Mouse (Mus musculus) intestine, embryonic 16.5 days (tissue): ENCODE results near the gene Ripor2. TPM values are rescaled to one million over a fixed set of nuclear protein-coding genes. Genes with fewer than 3 reads are reported as not detected.

Experiments
- ATAC-seq: fragments of 200-750 bp; cut with Nextera tagmentation; 2 replicates; pipeline ENCODE4 v1.8.0; 2017; ENCODE audit warnings: moderate TSS enrichment, moderate library complexity
- H3K27ac ChIP-seq: fragments of 300-500 bp; sonication (generic); 2 replicates; pipeline ENCODE4 v1.5.1; 2014; ENCODE audit warnings: mild to moderate bottlenecking, low read length
- H3K27me3 ChIP-seq: fragments of 300-500 bp; sonication (generic); replicated peaks from 2 replicates; pipeline ENCODE4 v1.6.1; 2014; ENCODE audit warnings: low read length, control low read depth, mixed read lengths; ENCODE audit not compliant: control insufficient read depth, insufficient read depth
- H3K36me3 ChIP-seq: fragments of 300-500 bp; sonication (generic); 2 replicates; pipeline ENCODE4 v1.6.1; 2014; ENCODE audit warnings: low read length, control low read depth; ENCODE audit not compliant: control insufficient read depth, insufficient read depth
- H3K4me1 ChIP-seq: fragments of 300-500 bp; sonication (generic); 2 replicates; pipeline ENCODE4 v1.6.1; 2014; ENCODE audit warnings: low read length, control low read depth, mixed read lengths; ENCODE audit not compliant: control insufficient read depth, insufficient read depth
- H3K4me2 ChIP-seq: fragments of 300-500 bp; sonication (generic); 2 replicates; pipeline ENCODE4 v1.6.1; 2014; ENCODE audit warnings: low read depth, low read length, control low read depth
- H3K4me3 ChIP-seq: fragments of 300-500 bp; sonication (generic); 2 replicates; pipeline ENCODE4 v1.5.1; 2014; ENCODE audit warnings: mild to moderate bottlenecking, low read length
- H3K9ac ChIP-seq: fragments of 300-500 bp; sonication (generic); 2 replicates; pipeline ENCODE4 v1.6.1; 2014; ENCODE audit warnings: low read depth, low read length
- H3K9me3 ChIP-seq: fragments of 300-500 bp; sonication (generic); 2 replicates; pipeline ENCODE4 v1.6.1; 2016; ENCODE audit warnings: low read length, control low read depth; ENCODE audit not compliant: control insufficient read depth
- WGBS: fragments of 180-500 bp; shearing (Covaris S2); extraction: QIAGEN DNeasy Blood & Tissue Kit; methylation state at CpG from one replicate; pipeline ENCODE4 v1.1.7; 2014; 5-methylcytosine and 5-hydroxymethylcytosine counted together
- polyA plus RNA-seq: library from polyadenylated mRNA; unstranded; fragments of >200 nt; fragmentation: Nextera tagmentation; extraction: Ambion mirVana; gene quantifications from 2 replicates; pipeline ENCODE4 v1.2.1, GENCODE M21; 2015

Ripor2 gene
- polyA plus RNA-seq, 1 experiment from 2014 or later, result 1.7 TPM

DNA sequence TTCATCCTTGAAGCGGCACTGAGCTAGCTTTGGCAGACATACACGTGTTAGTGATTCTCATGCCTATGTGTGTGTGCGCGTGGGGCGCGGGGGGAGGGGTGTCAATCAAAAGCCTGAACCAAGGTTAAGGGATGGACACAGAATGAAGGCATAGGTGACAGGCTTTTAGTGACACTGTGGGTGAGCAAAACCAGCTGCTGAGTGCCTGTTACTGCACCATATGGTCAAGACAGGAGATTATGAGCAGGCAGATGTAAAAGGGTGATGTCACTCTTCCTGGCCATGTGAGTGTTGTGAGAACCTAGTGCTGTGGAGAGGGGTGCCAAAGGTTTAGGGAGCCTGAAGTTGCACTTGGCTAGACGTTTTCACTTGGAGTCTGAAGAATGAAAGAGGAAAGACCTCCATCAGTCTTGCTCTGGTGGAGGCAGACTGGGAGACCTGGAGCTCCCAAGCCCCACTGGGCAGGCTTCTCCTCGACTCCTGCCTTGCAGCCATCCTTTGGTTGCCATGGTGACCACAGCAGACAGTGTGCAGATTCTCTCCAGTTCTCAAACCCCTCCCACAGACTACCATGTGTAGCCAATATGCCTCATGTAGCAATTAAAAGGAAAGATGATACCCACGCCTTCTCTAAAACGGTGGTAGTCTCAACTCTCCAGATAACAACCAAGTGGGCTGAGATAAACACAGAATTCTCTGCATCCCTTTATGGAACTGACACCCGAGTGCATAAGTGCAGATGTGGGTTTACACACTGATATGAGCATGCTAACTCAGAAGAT lies 5.5 kb upstream of the Ripor2 start:
- no peaks in the 10 kb centered on the region for H3K9me3 ChIP-seq
- no peak overlapping the region for H3K4me3 ChIP-seq
- H3K9ac ChIP-seq, result no peak overlapping the region
- H3K4me2 ChIP-seq, result no peak overlapping the region
- no peaks in the 10 kb centered on the region for H3K27me3 ChIP-seq
- no peak overlapping the region for H3K27ac ChIP-seq
- no peaks in the 10 kb centered on the region for H3K36me3 ChIP-seq
- ATAC-seq, result peak; percentile 77
- H3K4me1 ChIP-seq, result peaks cover 7% of the 10 kb centered on the region; the same call in 1 of the 2 replicates
- WGBS, result 49% methylated on average over 11 of the region's 11 CpGs

DNA sequence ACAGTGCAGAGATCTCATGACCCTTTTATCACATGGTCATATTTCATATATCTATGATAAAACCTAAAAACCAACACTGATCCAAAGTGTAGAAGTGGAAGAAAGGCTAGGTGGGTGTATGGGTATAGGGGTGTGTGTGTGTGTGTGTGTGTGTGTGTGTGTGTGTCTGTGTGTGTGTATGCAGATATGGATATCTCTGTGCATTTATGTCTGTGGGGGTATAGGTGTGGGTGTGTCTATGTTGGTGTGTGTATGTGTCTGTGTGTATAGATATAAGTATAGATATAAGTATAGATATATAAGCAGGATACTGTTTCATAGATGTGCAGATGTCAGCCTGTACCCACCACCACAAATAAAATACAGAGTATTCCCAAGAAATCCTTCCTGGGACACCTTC lies 3.7 kb upstream of the Ripor2 start:
- Histone ChIP-seq H3K4me1 (peaks cover 7% of the 10 kb centered on the region; the same call in 1 of the 2 replicates), H3K27me3 (no peaks in the 10 kb centered on the region), H3K9me3 (no peaks in the 10 kb centered on the region), H3K4me2 (no peak overlapping the region), H3K9ac (no peak overlapping the region), H3K4me3 (no peak overlapping the region), H3K27ac (no peak overlapping the region), H3K36me3 (no peaks in the 10 kb centered on the region)
- ATAC-seq, result no peak

- no peak for ATAC-seq
- no peak overlapping the region for H3K27ac ChIP-seq
- no peak overlapping the region for H3K4me3 ChIP-seq
- H3K4me1 ChIP-seq, result peaks cover 7% of the 10 kb centered on the region; the same call in 1 of the 2 replicates
- H3K9ac ChIP-seq, result no peak overlapping the region
- H3K27me3 ChIP-seq, result no peaks in the 10 kb centered on the region
- H3K9me3 ChIP-seq, result no peaks in the 10 kb centered on the region
- H3K4me2 ChIP-seq, result no peak overlapping the region
- 83% methylated on average over 8 of the region's 8 CpGs for WGBS
- no peaks in the 10 kb centered on the region for H3K36me3 ChIP-seq
Measured at GRCm38 (mm10) chr13:24580759-24581158, 1.2 kb upstream of the Ripor2 start.

GRCm38 (mm10) chr13:24584403-24584802 lies 2.4 kb downstream of the Ripor2 start:
- 84% methylated on average over 5 of the region's 5 CpGs for whole genome bisulfite sequencing
- no peaks in the 10 kb centered on the region for H3K4me1 ChIP-seq
- no peak overlapping the region for H3K4me2 ChIP-seq
- no peak for ATAC-seq
- no peak overlapping the region for H3K4me3 ChIP-seq
- H3K9me3 ChIP-seq, result no peaks in the 10 kb centered on the region
- H3K27me3 ChIP-seq, result no peaks in the 10 kb centered on the region
- H3K9ac ChIP-seq, result no peak overlapping the region
- no peaks in the 10 kb centered on the region for H3K36me3 ChIP-seq
- H3K27ac ChIP-seq, result no peak overlapping the region

DNA sequence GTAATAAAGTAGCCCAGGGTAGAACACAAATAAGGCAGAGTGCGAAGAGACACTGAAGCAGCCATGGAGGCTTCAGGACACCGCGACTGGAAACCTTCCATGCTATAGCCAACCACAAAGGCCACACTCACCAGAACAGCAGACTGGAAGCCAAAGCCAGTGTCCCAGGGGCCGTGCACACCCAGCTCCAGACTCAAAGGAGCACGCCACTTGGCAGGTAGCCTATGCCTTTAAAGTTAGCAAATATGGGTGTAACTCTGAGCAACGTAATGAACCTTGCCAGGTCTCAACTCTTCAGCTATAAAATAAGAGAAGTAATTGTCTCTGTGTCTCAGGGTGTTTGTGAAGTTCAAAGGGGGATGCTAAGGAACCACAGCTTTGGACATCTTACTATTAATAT lies 2.9 kb downstream of the Ripor2 start:
- Histone ChIP-seq H3K27me3 (no peaks in the 10 kb centered on the region), H3K36me3 (no peaks in the 10 kb centered on the region), H3K4me3 (no peak overlapping the region), H3K9me3 (no peaks in the 10 kb centered on the region), H3K4me2 (no peak overlapping the region), H3K9ac (no peak overlapping the region), H3K4me1 (no peaks in the 10 kb centered on the region), H3K27ac (no peak overlapping the region)
- ATAC-seq, result no peak
- WGBS, result 82% methylated on average over 6 of the region's 6 CpGs

GRCm38 (mm10) chr13:24585369-24585768 lies 3.4 kb downstream of the Ripor2 start:
- Histone ChIP-seq H3K9me3 (no peaks in the 10 kb centered on the region), H3K27ac (no peak overlapping the region), H3K27me3 (no peaks in the 10 kb centered on the region), H3K4me3 (no peak overlapping the region), H3K4me2 (no peak overlapping the region), H3K9ac (no peak overlapping the region), H3K36me3 (no peaks in the 10 kb centered on the region), H3K4me1 (no peaks in the 10 kb centered on the region)
- 65% methylated on average over 9 of the region's 9 CpGs for WGBS
- ATAC-seq, result no peak

GRCm38 (mm10) chr13:24587192-24587895 lies 5.4 kb downstream of the Ripor2 start:
- WGBS, result 93% methylated on average over 12 of the region's 12 CpGs
- no peak overlapping the region for H3K4me2 ChIP-seq
- no peaks in the 10 kb centered on the region for H3K4me1 ChIP-seq
- H3K9me3 ChIP-seq, result no peaks in the 10 kb centered on the region
- H3K9ac ChIP-seq, result no peak overlapping the region
- no peak for ATAC-seq
- H3K4me3 ChIP-seq, result no peak overlapping the region
- no peak overlapping the region for H3K27ac ChIP-seq
- no peaks in the 10 kb centered on the region for H3K36me3 ChIP-seq
- no peaks in the 10 kb centered on the region for H3K27me3 ChIP-seq

DNA sequence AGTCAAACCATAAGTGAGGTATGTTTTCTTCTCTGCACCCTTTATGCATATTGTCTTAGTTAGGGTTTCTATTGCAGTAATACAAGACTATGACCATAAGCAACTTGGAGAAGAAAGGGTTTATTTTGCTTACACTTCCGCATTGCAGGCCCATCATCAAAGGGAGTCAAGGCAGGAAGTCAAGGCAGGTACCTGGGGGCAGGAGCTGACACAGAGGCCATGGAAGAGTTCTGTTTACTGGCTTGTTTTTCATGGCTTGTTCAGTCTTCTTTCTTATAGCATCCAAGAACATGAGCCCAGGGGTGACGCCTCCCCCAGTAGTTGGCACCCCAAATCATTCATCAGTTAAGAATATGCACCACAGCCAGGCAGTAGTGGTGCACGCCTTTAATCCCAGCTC lies 6.6 kb downstream of the Ripor2 start:
- Histone ChIP-seq H3K36me3 (no peaks in the 10 kb centered on the region), H3K9me3 (no peaks in the 10 kb centered on the region), H3K4me3 (no peak overlapping the region), H3K27ac (no peak overlapping the region), H3K27me3 (no peaks in the 10 kb centered on the region), H3K9ac (no peak overlapping the region), H3K4me2 (no peak overlapping the region), H3K4me1 (no peaks in the 10 kb centered on the region)
- 90% methylated on average over 3 of the region's 3 CpGs for WGBS
- no peak for ATAC-seq

DNA sequence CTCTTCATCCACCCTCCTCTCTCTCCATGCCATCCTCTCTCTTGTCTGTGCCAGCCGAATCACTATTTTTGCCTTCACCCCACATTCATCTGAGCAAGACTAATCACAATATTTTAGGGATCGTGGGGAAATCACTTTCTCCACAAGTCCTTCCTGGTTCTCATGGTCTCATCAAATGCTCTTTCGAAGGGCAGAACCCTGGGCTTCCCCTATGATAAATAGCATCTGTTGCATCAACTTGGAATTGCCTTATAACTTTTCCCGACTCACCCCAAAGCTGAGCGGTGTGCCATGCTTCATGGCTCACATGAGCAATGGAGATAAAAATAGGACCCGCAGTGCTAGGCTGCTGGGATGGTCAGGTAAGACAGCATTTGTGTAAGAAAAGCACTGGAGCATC lies 9.7 kb downstream of the Ripor2 start:
- Histone ChIP-seq H3K27ac (no peak overlapping the region), H3K27me3 (no peaks in the 10 kb centered on the region), H3K9ac (no peak overlapping the region), H3K4me2 (no peak overlapping the region), H3K4me3 (no peak overlapping the region), H3K36me3 (no peaks in the 10 kb centered on the region), H3K4me1 (no peaks in the 10 kb centered on the region), H3K9me3 (no peaks in the 10 kb centered on the region; the same call in 1 of the 2 replicates)
- WGBS, result 90% methylated on average over 6 of the region's 6 CpGs
- ATAC-seq, result no peak
